Mouse (Mus musculus): ENCODE data around the gene Gm6164.
"Not testable (repeated sequence)": the region's sequence is repeated elsewhere in the genome, so short reads cannot be mapped to it uniquely, and the experiment has no call there.

Gene Gm6164

GRCm38 (mm10) chr7:20205507-20205906 is at the start of gene Gm6164:
Gene Gm6164, minus strand, starts transcription at chr7:20205607.
- DNase-seq = not testable (repeated sequence)

DNA sequence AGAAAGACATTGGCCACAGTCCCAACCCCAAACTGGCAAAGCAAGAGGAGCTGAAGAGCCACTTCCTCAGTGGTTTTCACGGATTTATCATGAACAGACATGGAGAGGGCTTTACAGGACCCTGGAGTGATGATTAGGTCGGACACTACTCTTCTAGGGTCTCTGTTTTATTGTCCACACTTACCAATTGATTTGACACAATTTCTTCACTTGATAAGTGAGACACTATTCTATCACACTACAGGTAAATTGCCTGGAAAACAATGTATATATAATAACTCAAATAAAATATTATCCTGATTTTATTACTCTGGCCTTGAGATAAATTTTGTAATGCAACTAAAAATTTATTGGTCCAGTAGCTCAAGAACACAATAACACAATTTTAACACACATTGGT is 28.3 kb upstream of the Gm6164 start, which contains the start of gene Gm4498:
Gene Gm4498, minus strand, starts transcription at position 101 of the 400 bp plus-strand sequence.
- DNase-seq = not testable (repeated sequence)

DNA sequence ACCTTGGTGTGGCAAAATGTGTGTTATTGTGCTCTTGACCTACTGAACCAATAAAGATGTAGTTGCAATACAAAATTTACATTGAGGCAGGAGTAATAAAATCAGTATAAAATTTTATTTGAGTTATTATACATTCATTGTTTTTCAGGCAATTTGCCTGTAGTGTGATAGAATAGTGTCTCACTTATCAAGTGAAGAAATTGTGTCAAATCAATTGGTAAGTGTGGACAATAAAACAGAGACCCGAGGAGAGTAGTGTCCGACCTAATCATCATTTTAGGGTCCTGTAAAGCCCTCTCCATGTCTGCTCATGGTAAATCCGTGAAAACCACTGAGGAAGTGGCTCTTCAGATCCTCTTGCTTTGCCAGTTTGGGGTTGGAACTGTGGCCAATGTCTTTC is 12.0 kb downstream of the Gm6164 start, which contains the start of gene Vmn1r95:
Gene Vmn1r95, plus strand, starts transcription at position 301 of the 400 bp plus-strand sequence.
- DNase-seq = not testable (repeated sequence)

DNA sequence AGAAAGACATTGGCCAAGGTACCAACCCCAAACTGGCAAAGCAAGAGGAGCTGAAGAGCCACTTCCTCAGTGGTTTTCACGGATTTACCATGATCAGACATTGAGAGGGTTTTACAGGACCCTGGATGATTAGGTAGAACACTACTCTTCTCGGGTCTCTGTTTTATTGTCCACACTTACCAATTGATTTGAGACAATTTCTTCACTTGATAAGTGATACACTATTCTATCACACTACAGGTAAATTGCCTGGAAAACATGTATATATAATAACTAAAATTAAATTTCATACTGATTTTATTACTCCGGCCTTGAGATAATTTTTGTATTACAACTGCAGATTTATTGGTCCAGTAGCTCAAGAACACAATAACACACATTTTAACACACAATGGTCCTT is 37.1 kb downstream of the Gm6164 start, which contains the start of gene Vmn1r94:
Gene Vmn1r94, minus strand, starts transcription at position 101 of the 400 bp plus-strand sequence.
- DNase-seq = not testable (repeated sequence)
